Mouse (Mus musculus): ENCODE measurements at regions not wholly inside any gene's neighbourhood (a gene's known extent, or its start where the extent isn't known, plus 50 kb on each side); places are given as distances from the start of the nearest gene placed in this dataset.
A peak's percentile ranks its signal among the peaks of the same experiment; 100 is the strongest.

GRCm38 (mm10) chr11:24338111-24338510 is 260.3 kb downstream of the Bcl11a start:
- peak; percentile 69 for DNase-seq
- intact Hi-C loops (cut with DNase I), result no loop called here

GRCm38 (mm10) chr11:24339061-24339460 is 261.2 kb downstream of the Bcl11a start:
- DNase-seq, result no peak
- intact Hi-C loops (cut with DNase I), result no loop called here

GRCm38 (mm10) chr11:24340677-24341076 is 262.8 kb downstream of the Bcl11a start:
- intact Hi-C loops (cut with DNase I), result no loop called here
- DNase-seq, result no peak

GRCm38 (mm10) chr11:24341650-24342049 is 263.8 kb downstream of the Bcl11a start:
- intact Hi-C loops (cut with DNase I), result no loop called here
- DNase-seq, result no peak

DNA sequence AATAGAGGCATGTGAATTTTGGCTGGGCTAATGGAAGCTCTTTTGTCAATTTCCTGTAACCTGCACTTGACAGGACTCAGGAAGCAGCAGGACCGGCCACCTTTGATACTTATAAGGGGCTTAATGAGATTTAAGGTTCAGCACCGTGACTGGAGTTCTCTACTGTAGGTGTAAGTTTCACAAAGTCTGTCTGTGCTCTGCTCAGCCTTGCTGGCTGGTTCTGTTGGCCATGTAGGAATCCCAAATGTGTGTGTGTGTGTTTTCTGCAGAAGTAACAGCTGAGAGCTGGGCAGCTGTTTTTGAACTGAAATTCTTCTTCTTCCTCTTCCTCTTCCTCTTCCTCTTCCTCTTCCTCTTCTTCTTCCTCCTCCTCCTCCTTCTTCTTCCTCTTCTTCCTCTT is 264.3 kb downstream of the Bcl11a start:
- intact Hi-C loops (cut with DNase I), result no loop called here

DNA sequence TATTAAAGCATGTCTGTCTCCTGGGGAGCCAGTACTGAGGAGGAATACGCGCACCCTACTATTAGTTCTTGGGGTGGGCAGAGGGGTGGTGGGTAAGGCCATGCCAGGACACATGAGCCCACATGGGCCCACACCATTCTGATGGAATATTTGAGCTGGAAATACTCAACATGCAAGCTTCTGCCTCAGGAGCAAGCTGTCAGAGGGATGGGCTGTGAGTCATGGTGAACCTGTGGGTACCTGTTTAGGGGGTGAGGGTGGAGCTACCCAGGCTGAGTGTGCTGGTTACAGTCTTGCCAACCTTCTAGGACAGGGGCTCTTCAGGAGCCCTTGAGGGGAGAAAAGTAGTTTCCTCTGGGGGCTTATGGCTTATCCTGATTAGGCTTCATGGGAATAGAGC is 264.9 kb downstream of the Bcl11a start:
- intact Hi-C loops (cut with DNase I), result no loop called here

More for the DNA sequence above, 264.3 kb downstream of the Bcl11a start:
- DNase-seq, result no peak

GRCm38 (mm10) chr11:24347225-24347624 is 269.4 kb downstream of the Bcl11a start:
- intact Hi-C loops (cut with DNase I), result no loop called here
- no peak for DNase-seq

More for the DNA sequence above, 264.9 kb downstream of the Bcl11a start:
- no peak for DNase-seq

- DNase-seq, result no peak
- intact Hi-C loops (cut with DNase I), result no loop called here
These were observed 270.9 kb downstream of the Bcl11a start for GRCm38 (mm10) chr11:24348741-24349140.

GRCm38 (mm10) chr11:24349967-24350643 is 272.2 kb downstream of the Bcl11a start:
- intact Hi-C loops (cut with DNase I), result no loop called here
- DNase-seq, result peak; percentile 20

DNA sequence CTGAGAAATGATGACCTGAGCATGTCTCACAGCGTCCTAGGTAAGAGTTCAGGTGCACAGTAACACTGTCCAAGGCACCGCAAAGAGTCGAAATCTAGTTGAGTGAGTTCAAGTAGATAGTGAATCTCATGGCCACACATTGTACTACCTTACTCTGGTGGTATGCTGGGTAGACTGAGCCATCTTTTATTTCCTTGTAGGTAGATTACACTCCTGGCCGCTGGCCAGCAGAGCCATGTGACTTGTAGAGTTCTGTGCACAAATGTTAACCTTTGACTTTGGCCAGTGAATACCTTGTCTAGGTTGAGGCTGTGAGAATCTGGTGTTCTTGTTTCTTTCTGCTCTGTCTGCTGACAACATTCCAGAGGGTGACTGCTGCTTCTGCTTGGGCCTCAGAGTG is 273.0 kb downstream of the Bcl11a start:
- DNase-seq, result no peak
- intact Hi-C loops (cut with DNase I), result no loop called here

- intact Hi-C loops (cut with DNase I), result no loop called here
- no peak for DNase-seq
These were observed 274.2 kb downstream of the Bcl11a start for GRCm38 (mm10) chr11:24352071-24352470.

DNA sequence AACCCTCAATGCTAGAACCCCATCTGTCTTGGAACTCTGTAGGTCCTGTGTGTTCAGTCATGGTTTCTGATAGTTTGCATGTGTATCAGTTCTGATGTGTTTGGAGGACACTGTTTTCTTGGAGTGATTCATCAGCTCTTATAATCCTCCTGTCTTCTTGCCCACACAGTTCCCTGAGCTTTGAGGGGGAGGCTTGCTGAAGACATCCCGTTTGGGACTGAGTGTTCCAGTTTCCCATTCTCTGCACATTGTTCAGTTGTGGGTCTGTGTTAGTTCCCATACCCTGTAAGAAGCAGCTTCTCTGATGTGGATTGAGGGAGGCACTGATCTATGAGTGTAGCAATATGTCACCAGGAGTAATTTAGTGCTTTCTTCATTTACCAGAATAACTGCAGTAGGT is 275.2 kb downstream of the Bcl11a start:
- DNase-seq, result no peak
- intact Hi-C loops (cut with DNase I), result no loop called here

- DNase-seq, result no peak
- intact Hi-C loops (cut with DNase I), result no loop called here
These were observed 279.5 kb downstream of the Bcl11a start for GRCm38 (mm10) chr11:24357388-24357787.

GRCm38 (mm10) chr11:24359086-24359485 is 281.2 kb downstream of the Bcl11a start:
- intact Hi-C loops (cut with DNase I), result no loop called here
- DNase-seq, result no peak

DNA sequence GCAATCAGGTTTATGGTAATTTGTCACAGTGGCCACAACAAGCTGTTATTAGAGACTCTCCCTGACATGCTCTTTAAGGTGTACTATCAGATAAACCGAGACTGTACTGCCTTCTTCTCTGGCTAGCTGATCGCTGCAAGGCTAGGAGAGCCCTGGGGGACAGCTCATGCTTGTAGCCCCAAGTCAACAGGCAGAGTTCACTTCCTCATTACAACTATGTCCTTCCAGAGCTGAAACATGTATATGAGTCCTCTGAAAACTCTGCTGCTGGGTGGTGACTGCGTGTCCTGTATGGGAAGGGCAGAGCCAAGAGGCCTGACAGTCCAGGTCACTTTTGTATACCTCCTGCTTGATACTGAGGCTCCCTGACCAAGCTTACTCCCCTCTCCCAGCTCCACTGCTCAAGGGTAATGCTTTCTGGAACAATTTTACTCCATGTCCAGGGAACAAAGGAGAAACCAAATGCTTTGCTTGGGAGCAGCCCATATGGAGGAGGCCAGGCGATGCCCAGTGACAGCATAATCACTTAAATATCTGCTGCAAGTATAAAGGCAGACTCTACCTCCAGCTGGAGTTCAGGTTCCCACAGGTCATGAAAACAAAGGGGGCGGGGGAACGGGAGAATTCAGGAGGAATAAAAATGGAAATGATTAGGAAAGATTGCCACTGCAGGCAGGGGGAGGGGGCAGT is 284.3 kb downstream of the Bcl11a start:
- DNase-seq, result no peak
- intact Hi-C loops (cut with DNase I), result no loop called here

DNA sequence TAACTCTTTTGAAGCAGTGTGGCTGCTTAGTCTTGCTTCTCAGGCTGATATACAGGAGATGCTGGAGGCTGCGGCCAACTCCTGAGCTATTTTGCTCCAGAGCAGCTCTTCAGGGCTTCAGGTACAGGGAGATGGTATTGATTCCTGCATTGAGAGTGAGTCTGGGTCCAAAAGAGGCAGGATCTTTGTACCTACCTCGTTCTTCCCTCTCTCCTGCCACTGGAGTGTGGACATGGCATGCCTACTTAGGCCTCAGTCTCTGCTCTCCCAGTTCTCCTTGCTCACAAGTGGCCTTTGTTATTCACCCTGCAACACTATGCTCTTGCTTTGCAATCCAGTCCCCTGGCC is 284.8 kb downstream of the Bcl11a start:
- intact Hi-C loops (cut with DNase I), result no loop called here
- no peak for DNase-seq

- intact Hi-C loops (cut with DNase I), result no loop called here
These were observed 285.8 kb downstream of the Bcl11a start for GRCm38 (mm10) chr11:24363418-24364364.

DNA sequence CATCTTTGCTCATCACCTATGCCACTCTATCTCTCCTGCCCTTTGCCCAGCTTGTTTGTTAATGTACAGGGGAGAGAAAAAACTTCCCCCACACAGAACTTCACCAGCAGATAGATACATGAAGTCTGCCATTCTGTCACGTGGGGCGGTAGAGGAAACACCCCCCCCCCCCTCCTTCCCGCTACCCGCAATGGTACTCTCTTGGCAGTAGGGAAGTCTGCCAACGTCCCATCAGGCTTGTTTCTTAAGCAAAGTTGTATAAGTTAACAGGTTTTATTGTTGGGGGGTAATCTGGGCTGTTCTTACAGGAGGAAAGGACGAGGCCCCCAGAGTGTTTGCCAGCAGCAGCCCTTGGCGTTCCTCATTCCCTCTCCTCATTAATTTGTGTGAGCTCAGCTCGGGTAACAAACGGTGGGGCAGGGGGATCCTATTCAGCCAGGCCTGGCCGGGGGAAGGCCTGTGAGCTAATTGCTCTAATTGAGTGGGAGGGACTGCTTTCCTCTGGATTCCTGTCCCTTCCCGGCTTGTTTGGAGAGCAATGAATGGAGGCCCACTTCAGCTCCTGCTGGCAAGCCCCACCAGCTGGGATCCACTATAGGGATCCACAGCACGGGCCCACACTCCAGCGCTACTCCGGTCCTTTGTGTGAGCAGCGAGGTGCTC is 292.5 kb downstream of the Bcl11a start:
- intact Hi-C loops (cut with DNase I), result no loop called here
- DNase-seq, result peak; percentile 41

More at GRCm38 (mm10) chr11:24363418-24364364, 285.8 kb downstream of the Bcl11a start:
- peak; percentile 19 for DNase-seq

DNA sequence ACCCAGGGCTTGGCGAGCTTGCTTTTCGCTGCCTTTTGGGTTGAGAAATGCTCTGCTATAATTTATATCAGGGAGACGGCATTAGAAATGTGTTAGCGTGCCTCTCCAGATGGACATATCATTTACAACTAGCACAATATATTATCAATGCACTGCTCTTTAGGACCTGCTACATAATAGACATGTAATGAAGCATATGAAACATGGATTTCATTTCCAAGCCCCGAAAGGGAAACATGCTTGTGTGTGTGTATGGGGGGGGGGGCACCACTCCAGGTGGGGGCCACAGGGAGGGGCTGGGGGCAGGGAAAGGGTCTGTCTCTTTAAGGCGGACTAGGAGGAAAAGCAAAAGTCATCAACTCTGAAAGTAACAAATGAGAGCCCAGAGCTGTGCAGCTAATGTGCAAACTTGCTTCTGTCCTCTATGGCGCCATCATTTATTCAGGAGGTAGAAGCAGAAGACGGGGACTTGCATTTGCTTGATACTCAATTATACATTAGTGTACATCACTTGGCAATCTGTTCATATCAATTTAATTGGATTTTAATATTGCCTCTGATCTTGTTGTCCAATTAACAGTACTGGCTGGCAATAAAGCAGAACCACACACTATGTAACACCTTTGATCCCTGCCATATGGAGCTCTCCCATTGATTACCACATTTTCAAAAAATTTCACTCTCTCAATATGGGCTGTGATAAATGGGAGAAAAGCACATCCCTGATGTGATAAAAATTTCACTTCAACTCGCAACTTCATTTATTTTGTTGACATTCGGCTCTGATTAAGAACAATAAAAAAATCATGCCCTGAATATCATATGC is 293.2 kb downstream of the Bcl11a start:
- intact Hi-C loops (cut with DNase I), result no loop called here
- DNase-seq, result no peak

- DNase-seq, result peak; percentile 29
- intact Hi-C loops (cut with DNase I), result no loop called here
These were observed 293.8 kb downstream of the Bcl11a start for GRCm38 (mm10) chr11:24371687-24371950.

All from left cerebral cortex, postnatal 4 days (tissue).